Mouse (Mus musculus) E14TG2a.4 (cell line): Measurements from ENCODE around the gene Tub.

Experiments
- H3K27me3 ChIP-seq: 2 replicates; pipeline ENCODE4 v1.6.1; 2014; ENCODE audit warnings: low read length, control low read depth; ENCODE audit not compliant: insufficient read depth
- H3K36me3 ChIP-seq: 2 replicates; pipeline ENCODE4 v1.6.1; 2014; ENCODE audit warnings: low read length, control low read depth; ENCODE audit not compliant: insufficient read depth
- H3K4me1 ChIP-seq: replicated peaks from 2 replicates; pipeline ENCODE4 v1.6.1; 2014; ENCODE audit warnings: low read depth, low read length, control low read depth
- H3K4me3 ChIP-seq: replicated peaks from 2 replicates; pipeline ENCODE4 v1.5.1; 2014; ENCODE audit warnings: mild to moderate bottlenecking, low read length
- H3K9me3 ChIP-seq: 2 replicates; pipeline ENCODE4 v1.6.1; 2014; ENCODE audit warnings: low read length, control low read depth
- CTCF ChIP-seq: conservative IDR thresholded peaks from 2 replicates; pipeline ENCODE4 v1.5.1; 2014; ENCODE audit warnings: low read length
- NANOG ChIP-seq: IDR thresholded peaks from 2 replicates; pipeline ENCODE4 v1.6.1; 2014; ENCODE audit warnings: borderline replicate concordance, low read length, mixed read lengths
- POU5F1 ChIP-seq: IDR thresholded peaks from 2 replicates; pipeline ENCODE4 v1.6.1; 2014; ENCODE audit warnings: low read length, borderline replicate concordance

The Tub gene

DNA sequence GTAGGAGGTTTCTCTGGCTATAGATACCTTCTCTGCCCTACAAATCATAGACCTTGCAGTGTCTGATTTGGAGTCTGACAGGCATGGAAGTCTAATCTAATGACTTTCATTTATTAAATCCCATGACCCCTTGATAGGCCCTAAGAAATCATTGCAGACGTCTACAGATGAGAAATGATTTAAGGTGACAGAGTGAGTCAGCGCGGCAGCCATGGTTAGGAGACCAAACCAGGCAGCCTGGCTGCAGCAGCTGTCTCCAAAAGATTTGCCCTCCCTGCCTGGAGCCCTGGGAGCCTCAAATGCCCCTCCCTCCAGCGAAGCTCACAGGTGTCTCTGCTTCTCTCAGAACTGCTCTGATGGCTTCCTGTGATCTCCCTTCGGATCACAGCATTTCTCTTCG, 46.0 kb downstream of the Tub start:
- no peaks in the 10 kb centered on the region for H3K27me3 ChIP-seq
- no peak overlapping the region for H3K4me3 ChIP-seq
- H3K4me1 ChIP-seq: peaks cover 5% of the 10 kb centered on the region
- TF ChIP-seq POU5F1 (no peak), CTCF (no peak)
- no peaks in the 10 kb centered on the region for H3K9me3 ChIP-seq
- H3K36me3 ChIP-seq: no peaks in the 10 kb centered on the region

DNA sequence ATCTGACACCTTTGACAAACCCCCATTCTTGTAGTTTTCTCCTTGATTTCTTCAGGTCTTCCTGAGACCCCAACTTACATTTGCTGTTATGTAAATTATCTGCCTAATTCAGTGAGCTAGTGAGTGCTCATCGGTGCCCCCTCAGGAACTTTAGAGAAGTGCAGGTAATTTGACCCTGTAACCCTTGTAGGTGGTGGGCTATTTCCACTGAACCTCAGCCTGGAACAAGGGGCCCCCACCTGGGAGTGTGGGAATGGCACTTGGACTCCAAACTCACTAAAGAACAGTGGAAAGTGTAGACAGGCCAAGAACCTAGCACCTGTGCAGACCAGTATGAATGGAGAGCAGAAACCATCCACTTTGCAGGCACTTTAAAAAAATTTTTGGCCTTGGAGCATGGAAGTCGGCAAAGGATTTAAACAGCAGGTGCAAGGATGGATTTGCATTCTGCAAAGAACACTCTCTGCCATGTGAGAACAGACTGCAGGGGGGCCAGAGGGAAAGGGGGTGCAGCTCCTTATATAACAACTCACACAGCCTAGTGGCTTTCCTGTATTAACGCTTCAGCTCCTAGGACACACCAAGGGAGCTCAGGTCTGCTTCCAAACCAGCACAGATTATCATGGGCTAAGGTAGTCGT, 50.3 kb downstream of the Tub start:
- TF ChIP-seq POU5F1: no peak
- peak; percentile 63 for TF ChIP-seq CTCF
- TF ChIP-seq NANOG: no peak
- Histone ChIP-seq H3K4me3 (no peak overlapping the region), H3K27me3 (peaks cover 4% of the 10 kb centered on the region), H3K9me3 (no peaks in the 10 kb centered on the region), H3K36me3 (no peaks in the 10 kb centered on the region), H3K4me1 (peaks cover 5% of the 10 kb centered on the region)

DNA sequence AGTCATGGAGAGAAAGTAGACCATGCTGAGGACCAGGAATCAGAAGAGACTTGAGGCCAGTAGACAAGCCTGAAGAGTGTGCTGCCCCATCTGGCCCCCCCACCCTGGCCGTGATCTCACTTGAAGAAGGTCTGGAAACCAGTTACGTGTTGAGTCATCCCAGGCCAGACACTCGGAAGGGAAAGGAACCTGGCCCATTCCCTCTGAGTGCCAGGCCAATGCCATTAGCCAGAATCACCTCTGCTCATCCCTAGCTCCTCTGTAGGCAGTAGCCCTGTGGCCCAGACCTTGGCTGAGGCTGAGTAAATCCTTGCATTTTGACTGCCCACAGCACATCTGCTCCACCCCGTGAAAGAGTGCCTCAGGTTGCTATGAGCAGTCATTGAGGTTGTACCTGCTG, 51.8 kb downstream of the Tub start:
- TF ChIP-seq CTCF (no peak), NANOG (no peak), POU5F1 (no peak)
- H3K4me3 ChIP-seq: no peak overlapping the region

DNA sequence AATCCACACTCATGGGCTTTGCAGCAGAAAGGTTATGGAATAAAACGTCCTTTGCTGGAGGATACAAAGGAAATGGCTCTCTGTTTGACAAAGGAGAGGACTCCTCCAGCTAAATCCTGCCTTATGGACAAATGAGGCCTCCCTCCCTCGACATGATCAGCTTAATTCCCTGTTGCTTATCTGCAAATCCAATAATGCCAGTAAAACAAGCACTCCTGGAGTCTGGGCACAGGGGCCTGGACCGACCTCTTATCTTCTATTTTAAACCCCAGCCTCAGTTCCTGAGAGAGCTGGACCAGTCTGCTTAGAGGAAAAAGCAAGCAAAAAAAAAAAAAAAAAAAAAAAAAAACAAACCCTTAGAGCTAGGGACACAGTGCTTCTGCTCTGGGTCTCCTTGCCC, 53.5 kb downstream of the Tub start:
- Histone ChIP-seq H3K4me1 (peaks cover 5% of the 10 kb centered on the region), H3K27me3 (peaks cover 17% of the 10 kb centered on the region), H3K4me3 (no peak overlapping the region), H3K36me3 (no peaks in the 10 kb centered on the region), H3K9me3 (no peaks in the 10 kb centered on the region)
- TF ChIP-seq CTCF (no peak), NANOG (no peak), POU5F1 (no peak)

More for the DNA sequence above, 51.8 kb downstream of the Tub start:
- Histone ChIP-seq H3K9me3 (no peaks in the 10 kb centered on the region), H3K27me3 (peaks cover 8% of the 10 kb centered on the region), H3K36me3 (no peaks in the 10 kb centered on the region), H3K4me1 (peaks cover 5% of the 10 kb centered on the region)

DNA sequence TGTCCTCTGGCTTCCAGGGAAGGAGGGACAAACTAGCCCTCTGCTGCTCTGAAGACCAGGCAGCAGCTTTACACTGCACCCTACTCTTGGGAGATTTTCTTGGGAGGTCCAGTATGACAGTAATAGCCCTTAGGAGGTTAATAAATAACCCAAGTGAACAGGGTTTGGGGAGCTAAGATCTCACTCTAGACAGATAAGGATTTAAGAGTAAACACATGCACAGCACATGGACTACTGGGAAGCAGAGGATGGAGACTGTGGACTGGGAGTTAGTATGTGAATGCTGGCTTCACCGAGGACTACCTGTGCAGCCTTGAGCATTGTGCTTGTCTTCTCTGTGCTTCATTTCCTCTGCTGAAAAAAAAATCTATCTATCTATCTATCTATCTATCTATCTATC, 59.1 kb downstream of the Tub start:
- peaks cover 12% of the 10 kb centered on the region for H3K4me1 ChIP-seq
- H3K9me3 ChIP-seq: no peaks in the 10 kb centered on the region
- no peak overlapping the region for H3K4me3 ChIP-seq
- H3K27me3 ChIP-seq: peaks cover 62% of the 10 kb centered on the region
- TF ChIP-seq POU5F1: no peak
- no peak for TF ChIP-seq NANOG
- no peak for TF ChIP-seq CTCF
- no peaks in the 10 kb centered on the region for H3K36me3 ChIP-seq

DNA sequence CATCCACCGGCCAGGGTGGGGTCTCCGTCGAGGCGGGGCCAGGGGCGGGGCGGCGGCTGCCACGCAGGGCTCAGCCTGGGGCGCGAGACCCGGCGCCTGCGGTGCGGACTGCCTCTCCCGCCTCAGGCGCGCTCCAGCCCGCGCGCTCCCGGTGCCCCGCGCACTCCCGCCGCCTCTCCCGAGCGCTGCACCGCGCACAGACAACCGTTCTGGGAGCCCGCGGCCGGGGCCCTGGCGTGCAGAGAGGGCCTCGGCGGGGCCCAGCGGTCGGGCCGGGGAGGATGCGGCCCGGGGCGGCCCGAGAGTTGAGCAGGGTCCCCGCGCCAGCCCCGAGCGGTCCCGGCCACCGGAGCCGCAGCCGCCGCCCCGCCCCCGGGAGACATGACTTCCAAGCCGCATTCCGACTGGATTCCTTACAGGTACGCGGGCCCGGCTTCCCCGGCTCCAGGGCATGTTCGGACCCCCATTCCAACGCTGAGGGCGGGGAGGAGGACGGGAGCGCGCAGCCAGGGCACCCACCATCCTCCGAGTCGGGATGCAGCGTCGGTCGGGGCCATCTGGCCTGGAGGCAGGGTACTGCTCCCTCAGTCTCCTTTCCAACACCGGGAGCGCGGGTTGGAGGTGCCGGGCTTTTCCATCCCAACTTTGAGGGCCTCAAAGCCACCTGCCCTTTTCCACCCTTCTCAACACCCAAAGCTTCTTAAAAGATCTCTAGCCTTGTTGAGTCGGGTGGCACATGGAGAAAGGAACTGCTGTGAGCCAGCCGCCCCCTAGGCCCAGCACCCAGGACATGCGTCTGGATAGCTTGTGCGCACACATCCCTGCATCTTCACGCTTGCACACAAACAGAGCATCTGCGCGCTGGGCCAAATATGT, 60.8 kb downstream of the Tub start:
- Histone ChIP-seq H3K4me1 (peaks cover 13% of the 10 kb centered on the region), H3K27me3 (peaks cover 66% of the 10 kb centered on the region), H3K36me3 (no peaks in the 10 kb centered on the region), H3K4me3 (peak overlapping the region; percentile 87), H3K9me3 (no peaks in the 10 kb centered on the region)
- TF ChIP-seq CTCF (no peak), NANOG (no peak), POU5F1 (no peak)

DNA sequence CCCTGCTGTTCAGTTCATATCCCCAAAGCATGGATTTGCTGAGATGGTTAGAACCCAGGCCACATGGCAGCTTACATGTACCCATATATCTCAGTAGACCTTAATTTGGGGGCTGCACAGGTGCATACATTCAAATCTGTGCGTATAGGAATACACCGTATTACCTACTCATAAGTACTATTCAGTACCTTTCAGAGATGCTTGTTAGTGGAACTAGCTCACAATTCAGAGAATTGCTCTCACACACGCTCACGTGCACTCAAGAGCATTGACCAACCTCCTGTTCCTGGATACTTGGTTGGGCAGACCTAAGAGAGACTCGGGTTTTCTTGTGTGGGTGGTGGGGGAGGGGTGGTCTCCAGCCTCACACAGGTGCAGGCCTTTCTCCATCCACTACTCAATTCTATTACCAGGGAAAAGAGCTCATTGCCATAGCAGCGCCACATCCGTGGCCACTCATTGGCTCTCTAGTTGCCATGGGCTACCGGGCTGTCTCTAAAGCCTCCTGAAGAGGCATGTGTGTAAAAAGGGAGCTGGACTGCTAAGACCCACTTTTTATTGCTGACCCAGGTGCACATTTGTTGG, 61.5 kb downstream of the Tub start:
- Histone ChIP-seq H3K27me3 (peaks cover 65% of the 10 kb centered on the region), H3K4me3 (peak overlapping the region; percentile 87), H3K4me1 (peaks cover 20% of the 10 kb centered on the region), H3K36me3 (no peaks in the 10 kb centered on the region), H3K9me3 (no peaks in the 10 kb centered on the region)
- TF ChIP-seq NANOG (no peak), POU5F1 (no peak), CTCF (no peak)

DNA sequence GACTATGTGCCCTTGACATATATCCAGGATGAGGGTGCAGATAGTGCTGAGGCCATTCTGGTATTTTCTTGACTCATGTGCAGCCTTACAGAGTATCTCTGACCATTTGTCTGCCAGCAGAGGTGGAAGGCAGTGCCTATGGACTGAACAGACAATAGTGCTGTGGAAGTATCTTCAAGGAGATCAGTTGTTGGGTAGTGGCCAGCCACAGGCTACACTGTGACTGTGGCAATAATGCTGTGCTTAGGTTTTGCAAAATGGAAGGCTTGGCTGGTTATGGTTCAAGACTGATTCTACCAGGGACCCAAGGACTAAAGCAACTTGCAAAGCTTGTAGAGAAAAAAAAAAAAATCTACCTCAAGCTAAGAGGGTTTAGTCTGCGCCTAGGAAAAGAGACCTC, 62.4 kb downstream of the Tub start:
- H3K4me3 ChIP-seq: no peak overlapping the region
- peaks cover 64% of the 10 kb centered on the region for H3K27me3 ChIP-seq
- TF ChIP-seq CTCF (no peak), NANOG (no peak), POU5F1 (no peak)
- H3K36me3 ChIP-seq: no peaks in the 10 kb centered on the region
- H3K9me3 ChIP-seq: no peaks in the 10 kb centered on the region
- peaks cover 22% of the 10 kb centered on the region for H3K4me1 ChIP-seq
